Mouse (Mus musculus): ENCODE measurements around the gene 1700010B08Rik. TPM values are rescaled to one million over a fixed set of nuclear protein-coding genes. Genes with fewer than 3 reads are reported as not detected.

Gene 1700010B08Rik
- polyA plus RNA-seq, 1 experiment from 2014 or later, result not detected

GRCm38 (mm10) chr2:173730444-173730966, 11.3 kb downstream of the 1700010B08Rik start:
- ATAC-seq (ENCODE audit: low FRiP score, low TSS enrichment), result no peak
- no peaks in the 10 kb centered on the region for H3K27me3 ChIP-seq (ENCODE audit: control insufficient read depth, insufficient read depth, low read length)
- peaks cover 8% of the 10 kb centered on the region; the same call in 1 of the 2 replicates for H3K4me1 ChIP-seq (ENCODE audit: control insufficient read depth, insufficient read depth, low read length)
- no peak overlapping the region for H3K4me3 ChIP-seq (ENCODE audit: low read length)
- no peak overlapping the region for H3K9ac ChIP-seq (ENCODE audit: low read depth, low read length)
- H3K4me2 ChIP-seq (replicated peaks; ENCODE audit: low read depth, low read length), result no peak overlapping the region
- H3K27ac ChIP-seq (ENCODE audit: low read depth, low read length), result no peak overlapping the region
- WGBS, result 13% methylated on average over 9 of the region's 9 CpGs
- no peaks in the 10 kb centered on the region for H3K9me3 ChIP-seq (ENCODE audit: control insufficient read depth, low read length)
- H3K36me3 ChIP-seq (ENCODE audit: control insufficient read depth, insufficient read depth, low read length), result no peaks in the 10 kb centered on the region

- H3K4me2 ChIP-seq (replicated peaks; ENCODE audit: low read depth, low read length), result no peak overlapping the region
- ATAC-seq (ENCODE audit: low FRiP score, low TSS enrichment), result peak; percentile 36
- H3K4me3 ChIP-seq (ENCODE audit: low read length), result no peak overlapping the region
- H3K27me3 ChIP-seq (ENCODE audit: control insufficient read depth, insufficient read depth, low read length), result no peaks in the 10 kb centered on the region
- peaks cover 17% of the 10 kb centered on the region; the same call in 1 of the 2 replicates for H3K4me1 ChIP-seq (ENCODE audit: control insufficient read depth, insufficient read depth, low read length)
- peaks cover 7% of the 10 kb centered on the region for H3K36me3 ChIP-seq (ENCODE audit: control insufficient read depth, insufficient read depth, low read length)
- 30% methylated on average over 2 of the region's 2 CpGs for WGBS
- no peak overlapping the region for H3K27ac ChIP-seq (ENCODE audit: low read depth, low read length)
- H3K9ac ChIP-seq (ENCODE audit: low read depth, low read length), result 0 out of 2 replicates have a peak overlapping the region, but pooled peaks have one; percentile 12
- H3K9me3 ChIP-seq (ENCODE audit: control insufficient read depth, low read length), result no peaks in the 10 kb centered on the region
Observed at GRCm38 (mm10) chr2:173734426-173734825, 15.2 kb downstream of the 1700010B08Rik start.

GRCm38 (mm10) chr2:173737222-173737989, 18.2 kb downstream of the 1700010B08Rik start, which contains the start of gene Vapb:
Gene Vapb, plus strand, starts transcription at chr2:173737511.
- peaks cover 26% of the 10 kb centered on the region; the same call in 1 of the 2 replicates for H3K4me1 ChIP-seq (ENCODE audit: control insufficient read depth, insufficient read depth, low read length)
- no peaks in the 10 kb centered on the region for H3K27me3 ChIP-seq (ENCODE audit: control insufficient read depth, insufficient read depth, low read length)
- peak within 1 kb of the TSS; percentile 85 for H3K4me3 ChIP-seq (ENCODE audit: low read length)
- peak within 1 kb of the TSS; percentile 80 for H3K4me2 ChIP-seq (replicated peaks; ENCODE audit: low read depth, low read length)
- ATAC-seq (ENCODE audit: low FRiP score, low TSS enrichment), result peak; percentile 98
- no peaks in the 10 kb centered on the region for H3K9me3 ChIP-seq (ENCODE audit: control insufficient read depth, low read length)
- peaks cover 7% of the 10 kb centered on the region for H3K36me3 ChIP-seq (ENCODE audit: control insufficient read depth, insufficient read depth, low read length)
- peak within 1 kb of the TSS; percentile 84 for H3K9ac ChIP-seq (ENCODE audit: low read depth, low read length)
- WGBS, result 1% methylated on average over 70 of the region's 70 CpGs
- H3K27ac ChIP-seq (ENCODE audit: low read depth, low read length), result peak within 1 kb of the TSS; percentile 71

- H3K9me3 ChIP-seq (ENCODE audit: control insufficient read depth, low read length), result no peaks in the 10 kb centered on the region
- 82% methylated on average over 9 of the region's 9 CpGs for WGBS
- H3K4me2 ChIP-seq (replicated peaks; ENCODE audit: low read depth, low read length), result peak overlapping the region; percentile 80
- no peaks in the 10 kb centered on the region for H3K27me3 ChIP-seq (ENCODE audit: control insufficient read depth, insufficient read depth, low read length)
- no peak overlapping the region for H3K27ac ChIP-seq (ENCODE audit: low read depth, low read length)
- peaks cover 7% of the 10 kb centered on the region for H3K36me3 ChIP-seq (ENCODE audit: control insufficient read depth, insufficient read depth, low read length)
- H3K4me1 ChIP-seq (ENCODE audit: control insufficient read depth, insufficient read depth, low read length), result peaks cover 26% of the 10 kb centered on the region; the same call in 1 of the 2 replicates
- H3K4me3 ChIP-seq (ENCODE audit: low read length), result peak overlapping the region; percentile 85
- no peak for ATAC-seq (ENCODE audit: low FRiP score, low TSS enrichment)
- peak overlapping the region; percentile 84 for H3K9ac ChIP-seq (ENCODE audit: low read depth, low read length)
Observed at GRCm38 (mm10) chr2:173738232-173738631, 19.0 kb downstream of the 1700010B08Rik start.

GRCm38 (mm10) chr2:173739107-173739506, 19.9 kb downstream of the 1700010B08Rik start:
- Histone ChIP-seq H3K27me3 (ENCODE audit: control insufficient read depth, insufficient read depth, low read length) (no peaks in the 10 kb centered on the region), H3K4me3 (ENCODE audit: low read length) (no peak overlapping the region), H3K4me1 (ENCODE audit: control insufficient read depth, insufficient read depth, low read length) (peaks cover 21% of the 10 kb centered on the region; the same call in 1 of the 2 replicates), H3K9ac (ENCODE audit: low read depth, low read length) (no peak overlapping the region), H3K4me2 (replicated peaks; ENCODE audit: low read depth, low read length) (no peak overlapping the region), H3K9me3 (ENCODE audit: control insufficient read depth, low read length) (no peaks in the 10 kb centered on the region), H3K27ac (ENCODE audit: low read depth, low read length) (no peak overlapping the region), H3K36me3 (ENCODE audit: control insufficient read depth, insufficient read depth, low read length) (peaks cover 7% of the 10 kb centered on the region)
- no peak for ATAC-seq (ENCODE audit: low FRiP score, low TSS enrichment)
- WGBS, result 91% methylated on average over 7 of the region's 7 CpGs

GRCm38 (mm10) chr2:173742090-173742489, 22.9 kb downstream of the 1700010B08Rik start:
- WGBS, result 62% methylated on average over 13 of the region's 13 CpGs
- no peak overlapping the region for H3K4me3 ChIP-seq (ENCODE audit: low read length)
- no peaks in the 10 kb centered on the region for H3K27me3 ChIP-seq (ENCODE audit: control insufficient read depth, insufficient read depth, low read length)
- H3K4me2 ChIP-seq (replicated peaks; ENCODE audit: low read depth, low read length), result no peak overlapping the region
- H3K9me3 ChIP-seq (ENCODE audit: control insufficient read depth, low read length), result peaks cover 4% of the 10 kb centered on the region; the same call in 1 of the 2 replicates
- H3K27ac ChIP-seq (ENCODE audit: low read depth, low read length), result no peak overlapping the region
- peaks cover 19% of the 10 kb centered on the region; the same call in 1 of the 2 replicates for H3K4me1 ChIP-seq (ENCODE audit: control insufficient read depth, insufficient read depth, low read length)
- peaks cover 7% of the 10 kb centered on the region for H3K36me3 ChIP-seq (ENCODE audit: control insufficient read depth, insufficient read depth, low read length)
- ATAC-seq (ENCODE audit: low FRiP score, low TSS enrichment), result no peak
- H3K9ac ChIP-seq (ENCODE audit: low read depth, low read length), result no peak overlapping the region

- Histone ChIP-seq H3K4me2 (replicated peaks; ENCODE audit: low read depth, low read length) (no peak overlapping the region), H3K9me3 (ENCODE audit: control insufficient read depth, low read length) (peaks cover 4% of the 10 kb centered on the region; the same call in 1 of the 2 replicates), H3K27me3 (ENCODE audit: control insufficient read depth, insufficient read depth, low read length) (no peaks in the 10 kb centered on the region), H3K4me3 (ENCODE audit: low read length) (no peak overlapping the region), H3K27ac (ENCODE audit: low read depth, low read length) (no peak overlapping the region), H3K9ac (ENCODE audit: low read depth, low read length) (no peak overlapping the region), H3K4me1 (ENCODE audit: control insufficient read depth, insufficient read depth, low read length) (peaks cover 19% of the 10 kb centered on the region; the same call in 1 of the 2 replicates), H3K36me3 (ENCODE audit: control insufficient read depth, insufficient read depth, low read length) (peaks cover 7% of the 10 kb centered on the region)
- ATAC-seq (ENCODE audit: low FRiP score, low TSS enrichment), result no peak
- WGBS, result 77% methylated on average over 9 of the region's 9 CpGs
Observed at GRCm38 (mm10) chr2:173742744-173743143, 23.5 kb downstream of the 1700010B08Rik start.

GRCm38 (mm10) chr2:173744070-173744815, 25.0 kb downstream of the 1700010B08Rik start:
- Histone ChIP-seq H3K9ac (ENCODE audit: low read depth, low read length) (no peak overlapping the region), H3K9me3 (ENCODE audit: control insufficient read depth, low read length) (peaks cover 4% of the 10 kb centered on the region; the same call in 1 of the 2 replicates), H3K27ac (ENCODE audit: low read depth, low read length) (no peak overlapping the region), H3K36me3 (ENCODE audit: control insufficient read depth, insufficient read depth, low read length) (peaks cover under 1% of the 10 kb centered on the region; the same call in 1 of the 2 replicates), H3K4me3 (ENCODE audit: low read length) (no peak overlapping the region), H3K27me3 (ENCODE audit: control insufficient read depth, insufficient read depth, low read length) (no peaks in the 10 kb centered on the region), H3K4me2 (replicated peaks; ENCODE audit: low read depth, low read length) (no peak overlapping the region), H3K4me1 (ENCODE audit: control insufficient read depth, insufficient read depth, low read length) (peaks cover 9% of the 10 kb centered on the region; the same call in 1 of the 2 replicates)
- 88% methylated on average over 7 of the region's 7 CpGs for WGBS
- ATAC-seq (ENCODE audit: low FRiP score, low TSS enrichment), result no peak
